Mouse (Mus musculus) cerebellum, postnatal 10 days (tissue): ENCODE results near the gene Ddx41.

Source experiments
- DNase-seq, 2 experiments: peaks; one replicate each; pipeline ENCODE4 v3.0.0; 2021; ENCODE audit warnings: mixed read lengths in 2 of 2

The Ddx41 gene

DNA sequence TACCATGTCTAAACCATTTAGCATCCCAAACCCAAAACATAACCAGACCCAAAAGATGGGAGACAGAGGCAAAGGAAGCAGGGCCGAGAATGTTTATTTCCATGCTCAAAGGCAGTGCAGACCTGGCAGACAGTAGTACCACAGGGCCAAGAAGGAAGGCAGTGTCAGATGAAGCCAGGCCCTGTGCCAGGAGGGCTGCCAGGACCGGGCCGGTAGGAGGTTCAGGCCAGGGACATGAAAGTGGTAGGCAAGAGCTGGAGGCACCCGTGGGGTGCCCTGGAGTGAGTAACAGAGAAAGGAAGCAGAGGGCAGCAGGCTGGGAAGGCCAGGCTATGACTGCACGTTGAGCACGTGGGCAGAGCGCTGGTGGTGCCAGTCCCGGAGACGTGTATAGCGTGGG, 29.8 kb downstream of the Ddx41 start:
- peak; percentile 76 to 82 for DNase-seq

DNA sequence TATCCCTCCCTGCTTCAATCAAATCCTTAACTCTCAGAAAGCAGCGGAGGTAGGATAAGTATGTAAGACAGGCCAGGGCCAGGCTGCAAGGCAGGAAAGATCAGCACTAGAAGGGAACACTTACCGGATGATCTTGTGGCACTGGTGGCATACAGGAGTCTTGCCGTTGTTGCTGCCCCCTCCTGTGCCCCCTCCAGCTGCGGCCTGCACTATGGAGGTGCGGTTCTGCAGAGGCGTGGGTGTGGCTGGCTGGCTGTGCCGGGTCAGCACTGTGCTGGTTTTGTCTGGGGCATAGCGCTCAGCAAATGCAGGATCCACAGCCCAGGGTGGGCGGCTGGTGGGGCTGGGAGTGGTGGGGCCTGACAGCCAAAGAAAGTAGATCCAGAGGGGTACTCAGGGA, 30.6 kb downstream of the Ddx41 start:
- no peak for DNase-seq

DNA sequence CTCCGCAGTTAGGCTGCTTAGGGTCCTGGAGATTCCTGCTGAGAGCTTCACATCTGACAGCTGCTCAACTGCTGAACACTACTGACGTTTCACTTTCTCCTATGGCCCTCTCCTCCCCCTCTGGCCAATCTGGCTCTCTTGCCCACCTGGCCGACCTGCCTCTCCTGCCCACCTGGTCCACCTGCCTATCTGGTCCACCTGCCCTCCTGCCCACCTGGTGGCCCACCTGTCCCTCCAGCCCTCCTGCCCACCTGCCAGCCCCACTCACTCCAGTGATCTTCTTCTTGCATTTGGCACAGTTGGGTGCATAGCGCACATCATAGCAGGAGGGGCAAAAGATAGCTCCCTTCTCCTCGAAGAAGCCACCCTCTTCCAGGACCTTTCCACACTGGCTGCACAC, 32.1 kb downstream of the Ddx41 start:
- DNase-seq: peak; percentile 43 to 48

DNA sequence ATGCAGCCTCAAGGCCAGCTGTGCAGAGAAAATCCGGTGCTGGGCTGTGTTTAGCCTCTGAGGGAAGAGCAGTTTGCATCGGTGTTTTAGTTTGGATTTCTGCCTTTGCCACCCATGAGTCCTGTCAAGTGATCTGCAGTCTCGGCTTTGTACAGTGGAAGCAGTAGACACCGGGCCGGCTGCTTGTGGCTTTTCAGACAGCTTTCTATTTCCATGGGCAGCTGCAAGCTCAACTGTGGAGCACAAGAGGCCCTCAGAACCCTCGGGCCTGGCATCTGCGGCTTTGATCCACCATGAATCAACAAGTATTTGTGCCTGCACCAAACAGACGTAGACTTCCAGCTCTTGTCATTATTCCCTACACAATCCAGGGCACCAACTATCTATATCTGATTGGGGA, 34.1 kb downstream of the Ddx41 start:
- no peak for DNase-seq

DNA sequence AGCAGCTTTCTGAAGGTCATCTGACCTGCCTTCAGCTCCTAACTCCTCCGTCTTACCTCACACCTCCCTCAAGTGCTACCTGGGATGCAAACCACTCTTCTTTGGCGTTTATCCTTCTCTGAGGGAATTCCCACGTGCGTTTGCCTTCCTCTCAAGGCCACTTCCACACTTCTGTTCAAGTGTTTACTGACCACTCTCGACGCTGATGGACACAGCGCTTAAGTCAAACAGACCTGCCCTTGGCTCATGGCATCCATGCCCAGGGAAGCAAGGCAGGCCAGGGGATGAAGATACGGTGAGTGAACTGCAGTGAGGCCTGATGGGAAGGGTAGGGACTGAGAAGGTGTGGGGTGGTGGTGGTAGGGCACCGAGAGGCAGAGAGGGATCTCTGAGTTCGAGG, 35.9 kb downstream of the Ddx41 start:
- no peak for DNase-seq

DNA sequence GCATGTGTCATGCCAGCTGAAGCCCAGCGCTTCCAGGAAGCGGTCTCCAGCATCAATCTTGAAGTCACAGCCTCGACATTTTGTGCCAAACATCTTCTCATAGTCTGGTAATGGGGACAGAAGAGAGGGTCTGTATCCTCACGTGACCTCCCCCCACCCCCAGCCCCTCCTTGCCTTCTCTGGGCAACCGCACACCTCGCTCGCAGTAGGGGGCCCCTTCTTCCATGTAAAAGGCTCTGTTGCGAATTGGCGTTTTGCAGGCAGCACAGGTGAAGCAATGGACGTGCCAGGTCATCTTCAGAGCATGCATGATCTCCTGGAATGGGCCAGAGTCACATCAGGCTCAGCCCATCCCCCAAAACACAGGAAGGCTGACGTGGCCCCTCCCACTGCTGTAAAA, 37.6 kb downstream of the Ddx41 start:
- peak; percentile 50 to 56 for DNase-seq

DNA sequence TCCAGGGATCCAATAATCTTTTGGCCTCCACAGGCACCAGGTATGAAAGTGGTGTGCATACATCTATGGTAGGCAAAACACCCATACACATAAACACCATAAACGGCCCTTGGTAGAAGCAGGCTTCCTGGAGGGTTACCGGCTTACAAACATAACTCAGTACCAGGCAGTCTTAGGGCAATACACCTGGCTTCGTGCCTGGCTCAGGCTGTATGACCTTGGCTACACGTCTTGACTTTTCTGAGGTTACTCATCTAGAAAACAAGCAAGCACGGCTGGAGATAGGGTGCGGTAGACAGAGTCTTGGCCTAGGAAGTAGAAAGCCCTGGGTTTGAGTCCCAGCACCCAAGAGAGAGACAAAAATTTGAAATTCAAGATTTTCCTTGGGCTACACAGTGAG, 39.8 kb downstream of the Ddx41 start:
- DNase-seq: peak; percentile 39 to 48

DNA sequence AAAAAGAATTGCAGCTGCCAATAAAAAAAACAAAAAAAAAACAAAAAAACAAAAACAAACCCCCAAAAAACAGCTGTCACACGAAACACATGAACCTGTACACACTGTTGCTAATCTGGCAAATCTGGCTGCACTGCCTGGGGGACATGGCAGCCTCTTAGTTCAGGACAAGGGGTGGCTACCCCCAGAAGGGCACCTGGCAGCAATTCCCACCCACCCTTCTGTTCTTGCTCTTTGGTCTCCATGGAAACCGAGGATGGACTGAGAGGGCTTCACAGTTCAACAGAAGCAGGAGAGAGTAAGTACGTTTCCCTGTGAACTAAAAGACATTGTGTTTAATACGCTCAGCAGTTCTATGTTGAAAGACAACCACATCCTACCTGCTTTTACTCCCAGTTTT, 40.8 kb downstream of the Ddx41 start:
- DNase-seq: peak; percentile 77 to 84

DNA sequence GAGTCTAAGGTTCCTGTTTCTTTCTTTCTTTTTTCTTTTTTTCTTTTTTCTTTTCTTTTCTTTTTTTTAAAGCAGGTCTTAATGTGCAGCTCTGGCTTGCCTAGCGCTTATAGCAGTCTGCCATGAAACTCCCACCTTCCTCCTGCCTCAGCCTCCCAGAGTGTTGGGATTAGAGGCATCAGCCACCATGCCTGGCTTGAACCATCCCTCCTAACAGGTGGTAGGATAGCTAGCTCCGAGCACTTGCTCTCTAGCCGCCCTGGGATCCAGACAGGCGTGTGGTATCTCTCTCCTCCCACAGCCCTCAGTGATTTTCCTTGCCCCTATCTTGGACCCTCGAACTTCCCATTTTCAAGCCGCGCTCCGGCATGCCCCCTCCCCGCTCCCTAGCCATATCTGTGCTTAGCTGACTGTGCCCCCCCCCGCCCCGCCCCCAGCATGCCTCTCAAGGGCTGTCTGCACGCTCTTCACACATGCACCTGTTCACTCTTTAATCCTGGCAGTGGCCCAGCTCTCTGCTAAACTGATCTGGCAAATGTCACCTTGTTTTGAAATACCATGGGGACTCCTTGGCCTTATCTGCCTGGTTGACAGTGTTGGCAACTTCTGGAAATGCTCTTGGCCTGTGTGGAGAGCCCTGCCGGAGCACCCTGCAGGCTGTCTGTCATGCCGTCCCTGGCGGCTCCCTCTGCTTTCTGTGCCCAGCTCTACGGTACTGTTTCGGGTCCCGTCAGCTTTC, 41.4 kb downstream of the Ddx41 start:
- DNase-seq: peak; percentile 92

DNA sequence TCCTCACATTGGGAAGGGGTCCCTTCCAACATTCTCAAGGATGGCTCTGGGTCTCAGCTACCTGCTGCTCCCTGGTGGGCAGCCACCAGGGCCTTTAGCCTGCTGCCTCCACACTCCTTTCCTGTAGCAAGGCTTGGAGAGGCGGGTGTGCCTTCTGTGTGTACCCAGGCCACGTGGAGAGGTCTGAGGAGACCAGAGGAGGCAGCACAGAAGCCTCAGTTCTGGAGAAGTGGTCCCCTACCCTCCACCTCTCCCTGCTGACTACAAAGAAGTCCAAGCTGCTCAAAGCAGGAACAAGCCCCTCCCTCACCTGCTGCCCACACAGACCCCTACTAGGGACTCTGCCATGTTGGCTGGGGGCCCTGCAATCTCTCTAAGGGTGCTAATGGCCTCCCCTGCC, 42.2 kb downstream of the Ddx41 start:
- peak in 1 of 2 experiments; percentile 47 for DNase-seq

DNA sequence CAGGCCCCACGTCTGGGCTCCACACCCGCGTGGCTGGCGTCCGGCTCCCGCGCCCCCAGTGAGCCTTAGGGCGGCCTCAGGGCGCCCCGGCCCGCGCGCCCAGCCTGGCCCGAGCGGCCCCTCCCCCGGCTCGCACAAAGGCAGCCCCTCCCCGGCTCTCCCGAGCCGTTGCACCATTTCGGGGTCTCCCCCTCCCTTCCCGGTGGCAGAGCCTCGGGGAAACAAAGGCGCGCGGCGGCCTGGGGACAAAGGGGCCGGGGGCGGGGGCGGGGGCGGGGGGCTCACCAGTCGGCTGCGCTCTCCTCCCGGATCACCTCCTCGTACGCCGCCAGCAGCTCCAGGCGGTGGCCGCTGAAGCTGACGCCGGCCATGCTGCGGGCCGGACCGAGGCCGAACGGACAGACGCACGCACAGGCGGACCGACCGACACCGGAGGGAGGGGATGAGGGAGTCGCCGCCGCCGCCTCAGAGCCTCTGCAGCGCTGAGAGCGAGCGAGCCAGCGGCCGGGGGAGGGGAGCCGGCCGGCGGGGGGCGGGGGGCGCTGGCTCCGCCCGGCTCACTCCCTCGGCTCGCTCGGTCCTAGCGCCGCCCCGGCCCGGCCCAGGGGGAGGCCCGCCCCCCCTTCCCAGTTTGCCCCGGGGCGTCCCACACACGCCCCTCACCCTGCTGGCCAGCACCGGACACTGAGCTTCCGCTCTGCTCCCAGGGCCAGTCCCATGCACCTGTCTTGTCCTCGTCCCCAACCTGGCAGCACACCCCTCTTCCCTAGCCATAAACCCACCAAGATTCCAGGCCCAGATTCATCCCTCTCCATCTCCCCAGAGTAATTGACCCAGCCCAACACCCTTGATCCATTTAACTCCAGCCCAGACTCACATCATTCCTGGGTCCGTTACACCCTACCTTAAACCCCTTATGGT, 48.6 kb downstream of the Ddx41 start, which contains the start of gene Dbn1:
Gene Dbn1 (minus strand): TSS at position 534 of the 921 bp plus-strand sequence.
- peak; percentile 85 to 87 for DNase-seq

DNA sequence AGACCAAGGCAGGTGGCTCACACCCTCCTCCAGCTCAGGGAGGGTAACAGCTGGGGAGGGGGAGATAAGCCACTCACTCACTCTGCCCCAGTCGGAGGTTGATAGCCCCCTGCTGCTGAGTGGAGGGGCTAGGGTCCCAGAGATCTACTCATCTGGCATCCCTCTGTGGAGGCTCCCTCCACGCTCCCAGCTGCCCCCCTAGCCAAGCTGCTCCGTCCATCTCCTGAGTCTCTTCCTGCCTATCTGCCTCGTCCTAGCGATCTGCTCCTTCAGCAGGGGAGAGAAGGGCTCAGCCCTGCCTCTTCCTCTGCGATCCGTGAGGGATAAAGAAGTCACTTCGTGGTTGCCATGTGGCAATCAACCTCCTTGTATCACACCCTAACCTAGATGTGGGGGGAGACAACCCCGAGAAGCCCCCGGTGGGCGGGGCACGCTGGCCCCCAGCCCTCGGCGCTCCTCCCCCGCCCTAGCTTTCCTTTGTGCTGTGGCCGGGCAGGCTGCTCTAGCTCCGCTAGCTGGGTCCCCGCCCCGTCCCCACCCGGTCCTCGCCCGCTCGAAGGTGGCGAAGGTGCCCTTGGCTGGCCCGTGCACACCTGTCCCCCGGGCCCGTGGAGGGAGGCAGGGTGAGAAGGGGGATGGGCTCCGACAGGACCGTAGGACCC, 49.4 kb downstream of the Ddx41 start:
- DNase-seq: peak; percentile 82 to 84

DNA sequence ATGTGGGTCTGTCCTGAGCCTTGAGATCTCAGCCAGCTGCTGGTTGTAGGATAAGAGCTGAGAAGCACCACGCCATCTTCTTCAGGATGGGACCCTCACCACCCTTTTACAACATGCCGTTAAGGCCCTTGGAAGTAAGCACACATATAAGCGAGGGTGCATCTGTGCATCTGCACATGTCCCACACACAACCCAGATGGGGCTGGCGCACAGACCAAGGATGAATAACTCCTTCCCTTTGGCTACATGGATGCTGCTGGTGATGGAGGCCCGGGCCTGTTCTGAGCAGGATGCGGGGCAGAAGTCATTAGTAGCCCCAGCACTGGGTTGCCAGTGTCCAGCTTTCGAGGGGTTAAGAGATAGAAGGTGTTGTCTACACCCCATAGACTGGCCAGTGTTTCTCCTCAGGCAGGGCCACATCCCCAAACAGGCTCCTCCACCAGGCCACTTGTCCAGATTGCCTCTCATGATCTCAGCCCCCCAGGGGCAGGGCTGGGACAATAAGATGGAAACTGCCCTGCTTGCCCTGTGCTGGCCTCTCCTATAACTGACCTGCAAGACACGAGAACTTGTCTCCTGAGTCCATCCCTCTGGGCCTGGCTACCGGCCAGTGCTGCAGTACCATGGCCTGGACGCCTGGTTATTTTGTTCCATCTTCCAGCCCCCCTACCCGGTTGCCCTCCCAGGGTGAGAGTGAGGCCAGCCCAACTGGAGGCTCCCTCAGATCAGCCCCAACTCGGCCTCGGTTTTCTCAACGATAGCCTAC, 50.2 kb downstream of the Ddx41 start:
- DNase-seq: peak; percentile 81

DNA sequence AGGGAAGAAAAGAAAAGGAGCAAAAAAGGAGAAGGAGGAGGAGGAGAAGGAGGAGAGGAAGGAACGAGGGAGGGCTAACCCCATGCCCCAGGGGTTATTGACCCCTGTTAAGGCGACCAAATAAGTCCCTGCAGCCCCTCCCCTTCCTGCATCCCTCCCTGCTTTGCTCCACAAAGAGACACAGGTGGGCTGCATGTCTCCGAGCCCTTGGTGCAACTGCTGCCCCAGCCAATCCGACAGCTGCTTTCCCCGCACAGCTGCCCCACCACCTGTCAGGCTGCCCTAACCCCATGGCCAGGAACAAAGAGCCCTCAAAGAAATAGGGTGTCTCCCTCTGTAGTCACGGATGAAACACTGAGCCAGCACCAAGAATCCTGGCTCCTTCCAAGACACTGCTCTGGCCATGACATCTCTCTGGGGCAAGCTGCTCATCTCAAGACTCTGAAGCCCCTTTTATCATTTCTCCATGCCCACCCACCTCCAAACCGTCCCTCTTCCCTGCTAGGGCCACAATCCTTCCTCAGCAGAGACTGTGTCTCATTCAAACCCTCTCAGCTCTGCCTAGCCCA, 51.9 kb downstream of the Ddx41 start:
- peak in 1 of 2 experiments; percentile 42 for DNase-seq

DNA sequence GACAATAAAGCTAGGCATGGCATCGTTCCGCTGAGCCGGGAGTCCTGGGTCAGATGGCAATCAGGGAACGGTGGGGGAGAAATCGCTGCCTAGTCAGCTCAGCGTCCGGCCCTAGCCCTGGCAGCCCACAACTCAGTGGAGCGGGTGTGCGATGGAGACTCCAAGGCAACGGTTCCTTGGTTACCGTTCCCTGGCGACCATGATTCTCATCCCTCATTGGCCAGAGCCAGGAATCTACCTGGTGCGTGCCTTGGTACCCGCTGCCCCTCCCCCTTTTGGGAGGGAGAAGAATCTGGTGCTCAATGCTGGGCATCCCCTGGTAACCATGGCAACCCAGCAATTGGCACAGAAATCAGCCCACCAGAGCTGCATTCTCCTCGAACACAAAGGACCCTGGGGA, 52.9 kb downstream of the Ddx41 start:
- peak; percentile 94 to 95 for DNase-seq

DNA sequence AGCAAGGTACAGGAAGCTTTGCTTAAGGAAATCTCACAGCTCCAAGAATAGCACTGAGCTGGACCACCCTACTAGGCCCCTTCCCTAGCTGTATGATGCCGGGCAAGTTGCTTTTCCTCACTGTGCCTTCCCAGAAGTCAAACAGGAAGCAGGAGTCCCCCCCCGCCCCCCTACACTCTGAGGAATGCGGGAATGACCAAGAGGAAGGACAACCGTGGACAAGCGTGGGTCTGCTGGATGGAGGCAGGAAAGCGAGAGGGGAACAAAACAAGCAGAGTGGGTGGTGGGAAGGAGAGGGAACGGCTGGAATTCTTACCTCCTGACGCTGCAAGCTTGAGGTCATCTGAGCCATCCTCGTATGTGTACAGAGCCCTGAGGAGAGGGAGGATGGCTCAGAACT, 53.4 kb downstream of the Ddx41 start:
- no peak for DNase-seq

DNA sequence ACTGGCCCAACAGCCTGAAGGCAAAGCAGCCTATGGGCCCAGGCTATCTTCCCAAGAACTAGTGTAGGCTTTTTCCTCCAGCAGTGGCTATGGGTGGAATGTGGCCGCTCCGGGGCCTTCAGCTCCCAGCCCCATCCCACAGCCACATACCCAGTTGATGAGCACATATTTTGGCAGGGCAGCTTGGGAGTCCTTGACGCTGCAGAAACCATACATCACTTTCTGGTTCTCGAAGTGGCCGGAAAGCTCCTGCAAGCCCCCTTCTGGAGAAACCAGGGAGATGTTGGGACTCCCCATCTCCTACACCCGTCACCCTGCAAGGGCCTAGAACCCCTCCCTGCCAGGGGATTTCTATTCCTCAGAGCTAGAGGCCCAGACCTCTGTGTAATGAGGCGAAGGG, 53.9 kb downstream of the Ddx41 start:
- DNase-seq: peak in 1 of 2 experiments; percentile 33
